Mouse (Mus musculus) liver, adult 2 months (tissue): ENCODE measurements at regions not wholly inside any gene's neighbourhood (a gene's known extent, or its start where the extent isn't known, plus 50 kb on each side); places are given as distances from the start of the nearest gene placed in this dataset.

Experiments used
- DNase-seq: peaks from one replicate; pipeline ENCODE4 v3.0.0-alpha.2; 2011; ENCODE audit warnings: low read depth, low spot score; ENCODE audit errors: extremely low read depth
- H3K27ac ChIP-seq: fragments of 200-500 bp; replicated peaks from 2 replicates; pipeline ENCODE4 v1.5.1; 2012; ENCODE audit warnings: low read depth, mild to moderate bottlenecking, control low read depth, inconsistent platforms, low read length; ENCODE audit not compliant: insufficient read depth
- H3K27me3 ChIP-seq: fragments of 200-500 bp; 2 replicates; pipeline ENCODE4 v1.6.1; 2012; ENCODE audit warnings: mild to moderate bottlenecking, moderate library complexity, low read length, inconsistent platforms; ENCODE audit not compliant: control insufficient read depth, insufficient read depth
- H3K36me3 ChIP-seq: fragments of 200-500 bp; 2 replicates; pipeline ENCODE4 v1.6.1; 2012; ENCODE audit warnings: low read length, inconsistent platforms; ENCODE audit not compliant: control insufficient read depth, insufficient read depth
- H3K4me1 ChIP-seq: fragments of 200-500 bp; 2 replicates; pipeline ENCODE4 v1.6.1; 2011; ENCODE audit warnings: low read length; ENCODE audit not compliant: control insufficient read depth, insufficient read depth
- H3K4me3 ChIP-seq: fragments of 200-500 bp; 2 replicates; pipeline ENCODE4 v1.5.1; 2011; ENCODE audit warnings: low read depth, mild to moderate bottlenecking, control low read depth, low read length, moderate library complexity; ENCODE audit not compliant: insufficient read depth
- H3K79me2 ChIP-seq: fragments of 200-500 bp; 2 replicates; pipeline ENCODE4 v1.6.1; 2012; ENCODE audit warnings: inconsistent platforms, mild to moderate bottlenecking, low read length, moderate library complexity; ENCODE audit not compliant: control insufficient read depth, insufficient read depth
- H3K9ac ChIP-seq: fragments of 200-500 bp; 2 replicates; pipeline ENCODE4 v1.6.1; 2012; ENCODE audit warnings: low read depth, mild to moderate bottlenecking, control low read depth, inconsistent platforms, low read length
- CTCF ChIP-seq: fragments of 200-500 bp; IDR thresholded peaks from 2 replicates; pipeline ENCODE4 v1.5.1; 2011; ENCODE audit warnings: low read depth, low read length, control low read depth
- POLR2A ChIP-seq: fragments of 200-500 bp; IDR thresholded peaks from 2 replicates; pipeline ENCODE4 v1.6.1; 2011; ENCODE audit warnings: low read length, control low read depth; ENCODE audit not compliant: insufficient read depth; ENCODE audit errors: extremely low read depth
- WGBS: fragments of 180-500 bp; shearing (Covaris S2); methylation state at CpG from one replicate; pipeline ENCODE4 v1.1.7; 2018; 5-methylcytosine and 5-hydroxymethylcytosine counted together

DNA sequence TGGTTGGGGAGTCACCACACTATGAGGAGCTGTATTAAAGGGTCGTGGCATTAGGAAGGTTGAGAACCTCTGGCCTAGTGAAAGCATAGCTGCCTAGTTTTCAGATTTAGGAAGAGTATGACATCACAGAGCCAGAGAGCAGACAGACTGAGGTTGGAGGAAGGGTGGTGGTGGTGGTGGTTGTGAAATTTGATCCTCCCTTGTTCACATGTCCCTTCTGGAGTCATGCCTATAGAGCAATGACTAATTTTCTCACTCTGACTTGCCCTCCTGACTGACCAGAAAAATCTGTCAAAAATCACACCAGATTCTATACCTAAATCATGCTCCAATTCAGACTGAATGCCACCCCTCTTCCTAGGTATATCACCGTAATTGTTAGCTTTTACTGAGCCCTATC, 166.2 kb downstream of the Pah start:
- H3K4me3 ChIP-seq, result no peak overlapping the region
- TF ChIP-seq CTCF (no peak), POLR2A (no peak)
- H3K9ac ChIP-seq, result no peak overlapping the region
- H3K27me3 ChIP-seq, result no peaks in the 10 kb centered on the region
- DNase-seq, result peak; percentile 18
- H3K27ac ChIP-seq, result no peak overlapping the region
- no peaks in the 10 kb centered on the region; the same call in 1 of the 2 replicates for H3K4me1 ChIP-seq
- H3K36me3 ChIP-seq, result no peaks in the 10 kb centered on the region
- no peaks in the 10 kb centered on the region for H3K79me2 ChIP-seq
- WGBS, result 78% methylated on average over 2 of the region's 2 CpGs

DNA sequence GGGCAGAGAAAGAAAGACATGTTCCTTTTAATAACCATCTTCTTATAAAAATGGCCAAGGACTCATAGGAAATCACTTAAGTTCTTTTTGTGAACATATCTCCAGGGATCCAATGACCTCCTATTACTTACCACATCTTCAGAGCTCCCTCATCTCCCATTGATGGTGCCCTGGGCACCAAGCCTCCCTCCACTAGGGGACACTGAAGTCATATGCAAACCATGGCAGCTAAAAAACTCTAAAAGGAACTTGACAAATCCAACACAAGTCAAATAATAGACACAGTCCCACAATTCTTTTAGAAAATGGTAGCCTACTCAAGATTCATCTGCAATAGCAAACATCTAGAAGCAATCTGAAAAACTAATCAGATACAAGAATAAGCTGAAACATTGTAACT, 167.2 kb upstream of the Igf1 start:
- no peak overlapping the region for H3K4me3 ChIP-seq
- TF ChIP-seq CTCF, result peak; percentile 73
- TF ChIP-seq POLR2A, result no peak
- H3K4me1 ChIP-seq, result no peaks in the 10 kb centered on the region
- no peaks in the 10 kb centered on the region for H3K79me2 ChIP-seq
- H3K36me3 ChIP-seq, result no peaks in the 10 kb centered on the region
- no peak overlapping the region for H3K9ac ChIP-seq
- peak; percentile 68 for DNase-seq
- H3K27me3 ChIP-seq, result no peaks in the 10 kb centered on the region
- H3K27ac ChIP-seq, result no peak overlapping the region

DNA sequence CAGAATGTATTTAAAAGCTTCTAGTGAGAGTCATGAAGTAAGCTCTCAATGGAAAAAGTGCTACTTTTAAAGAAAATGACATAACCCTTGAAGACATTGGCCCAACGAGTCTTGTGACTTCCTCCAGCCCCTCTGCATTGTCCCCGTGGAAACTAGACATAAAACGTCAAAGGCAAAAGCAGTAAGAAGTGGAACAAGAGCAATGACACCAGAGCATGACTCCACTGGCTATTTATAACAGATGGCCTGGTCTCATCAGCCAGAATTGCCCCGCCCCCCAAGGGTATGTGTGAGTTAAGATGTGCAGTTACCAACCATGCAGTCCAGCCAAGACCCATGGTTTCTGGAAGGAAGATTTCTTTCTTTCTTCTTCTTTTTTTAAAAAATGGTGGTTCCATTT, 161.6 kb upstream of the Igf1 start:
- Histone ChIP-seq H3K79me2 (no peaks in the 10 kb centered on the region), H3K27me3 (no peaks in the 10 kb centered on the region), H3K4me3 (no peak overlapping the region), H3K9ac (no peak overlapping the region), H3K4me1 (no peaks in the 10 kb centered on the region), H3K36me3 (no peaks in the 10 kb centered on the region), H3K27ac (no peak overlapping the region)
- TF ChIP-seq CTCF (no peak), POLR2A (no peak)
- DNase-seq, result no peak
- WGBS, result 66% methylated on average over 4 of the region's 4 CpGs

DNA sequence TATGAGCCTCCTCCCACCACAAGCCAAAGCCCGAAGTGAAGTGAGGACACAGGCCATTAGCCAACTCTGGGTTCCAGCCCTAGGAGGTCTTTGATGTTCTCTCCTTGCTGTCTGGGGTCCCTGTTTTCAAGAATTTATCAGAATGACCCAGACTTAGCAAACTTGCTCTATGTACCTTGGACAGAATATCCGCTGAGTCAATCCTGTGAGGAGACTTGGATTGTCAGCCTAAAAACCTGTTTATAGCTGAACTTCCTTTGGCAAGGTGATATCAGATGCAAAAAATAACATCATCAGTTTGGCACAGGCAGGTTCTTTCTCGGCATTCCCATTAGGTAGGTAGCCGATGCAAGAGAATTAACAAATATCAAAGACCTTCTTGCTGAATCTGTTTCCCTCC, 146.9 kb upstream of the Igf1 start:
- Histone ChIP-seq H3K27me3 (no peaks in the 10 kb centered on the region), H3K4me3 (no peak overlapping the region), H3K27ac (peak overlapping the region; percentile 69), H3K4me1 (peaks cover 7% of the 10 kb centered on the region; the same call in 1 of the 2 replicates), H3K9ac (peak overlapping the region; percentile 19; the same call in 1 of the 2 replicates), H3K79me2 (no peaks in the 10 kb centered on the region), H3K36me3 (no peaks in the 10 kb centered on the region)
- 20% methylated on average over 4 of the region's 4 CpGs for WGBS
- DNase-seq, result peak; percentile 97
- TF ChIP-seq CTCF, result no peak

DNA sequence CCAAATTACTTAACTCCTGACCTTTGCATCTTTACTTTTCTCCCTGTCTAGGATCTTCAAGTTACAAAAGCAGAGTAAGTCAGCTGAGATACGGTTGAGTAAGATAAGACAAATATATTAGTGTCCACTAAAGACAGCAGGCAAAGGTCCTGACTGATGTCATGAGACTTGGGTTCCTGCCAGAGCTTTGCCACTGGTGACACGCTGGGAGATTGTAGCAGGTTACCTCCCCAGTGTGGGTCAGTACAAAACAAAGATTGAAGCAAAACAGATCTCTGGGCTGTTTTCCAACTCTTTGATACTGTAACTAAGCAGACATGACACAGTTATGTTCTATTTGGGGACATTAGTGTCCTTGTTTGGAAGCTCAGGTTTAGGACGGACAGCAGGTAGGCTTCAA, 146.3 kb upstream of the Igf1 start:
- H3K27me3 ChIP-seq, result no peaks in the 10 kb centered on the region
- H3K9ac ChIP-seq, result no peak overlapping the region
- WGBS, result 10% methylated on average over 3 of the region's 3 CpGs
- H3K79me2 ChIP-seq, result no peaks in the 10 kb centered on the region
- H3K4me1 ChIP-seq, result peaks cover 7% of the 10 kb centered on the region; the same call in 1 of the 2 replicates
- H3K36me3 ChIP-seq, result no peaks in the 10 kb centered on the region
- H3K4me3 ChIP-seq, result no peak overlapping the region
- no peak for TF ChIP-seq POLR2A
- TF ChIP-seq CTCF, result no peak
- DNase-seq, result peak; percentile 100
- peak overlapping the region; percentile 69 for H3K27ac ChIP-seq

DNA sequence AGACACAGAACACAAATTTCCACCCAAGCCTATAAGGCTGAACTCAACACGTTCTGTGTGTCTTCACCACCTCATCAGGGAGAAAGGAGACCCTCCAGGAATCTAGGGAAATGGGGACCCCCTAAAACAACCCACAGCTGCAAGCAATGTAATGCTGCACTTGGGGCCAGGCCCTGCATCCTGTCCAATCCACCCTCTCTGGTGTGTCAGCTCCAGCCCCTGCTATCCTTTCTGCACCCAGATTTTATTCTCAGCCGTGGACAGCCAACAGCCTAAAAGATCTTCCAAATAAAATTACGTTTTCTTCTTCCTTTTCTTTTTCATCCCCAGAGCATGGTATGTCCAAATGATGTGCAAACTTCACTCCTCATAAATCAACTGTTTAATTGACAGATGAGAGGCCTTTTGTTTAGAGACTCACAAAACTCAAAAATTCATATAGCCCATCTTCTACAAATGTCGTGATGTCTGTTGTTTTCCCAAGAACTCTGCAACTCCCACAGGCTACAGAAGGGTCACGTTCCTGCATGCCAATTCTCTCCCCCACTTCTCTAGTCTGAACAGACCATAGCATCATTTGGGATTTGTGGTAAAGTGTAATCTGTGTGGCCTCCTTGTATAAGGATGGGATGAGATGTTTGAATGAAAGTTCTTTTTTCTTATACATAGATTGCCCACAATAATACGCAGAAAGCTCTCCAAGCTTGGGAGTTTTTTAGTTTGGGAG, 142.0 kb upstream of the Igf1 start:
- H3K36me3 ChIP-seq, result no peaks in the 10 kb centered on the region
- H3K4me1 ChIP-seq, result peaks cover 13% of the 10 kb centered on the region
- TF ChIP-seq CTCF, result no peak
- no peak for TF ChIP-seq POLR2A
- H3K79me2 ChIP-seq, result no peaks in the 10 kb centered on the region
- no peak for DNase-seq
- no peak overlapping the region for H3K27ac ChIP-seq
- no peaks in the 10 kb centered on the region for H3K27me3 ChIP-seq
- WGBS, result 86% methylated on average over 6 of the region's 6 CpGs
- no peak overlapping the region for H3K4me3 ChIP-seq
- no peak overlapping the region for H3K9ac ChIP-seq
